Comparison of ENCODE assay signal across 24 mouse cellular contexts in genomic region chr6:127288946-127289345, GRCm38 (mm10).
DNase-seq lines count a peak whose midpoint lies in the region; ATAC-seq and TF ChIP-seq lines count a peak whose summit lies in the region.
"Had no signal": no experiment of that assay in that cellular context is flagged by ENCODE, and none has a peak within 500 bp of the region (broad histone marks: within the 10 kb centered on the region; RNA-seq: fewer than 3 reads in every experiment).

No protein-coding gene starts in this region.

- no peak overlapping the region for H3K4me3 ChIP-seq in CH12.LX (replicated peaks in 1 of 3; ENCODE audit: low read depth in 2 of 3, low read length in 2 of 3, poor library complexity in 1 of 3)
- H3K4me3 ChIP-seq: embryonic facial prominence, embryonic 13.5 days; forebrain, embryonic 12.5 days; heart, adult 2 months; heart, embryonic 15.5 days; hindbrain, embryonic 12.5 days had no signal

- in situ Hi-C loops in CH12.LX (cut with MboI; ENCODE audit: low pct_ligation_motif_present, low pct_unique_long_range_greater_than_20kb, low sequenced_read_pairs): no loop called here

- no peak for TF ChIP-seq RAD21 in CH12.LX (IDR thresholded peaks at IDR 0.05; ENCODE audit: low read depth, low read length)

- peaks cover 5% of the 10 kb centered on the region for H3K27me3 ChIP-seq in CH12.LX (replicated peaks)
- H3K27me3 ChIP-seq: embryonic facial prominence, embryonic 13.5 days; forebrain, embryonic 12.5 days; hindbrain, embryonic 12.5 days had no signal

- H3K4me2 ChIP-seq in CH12.LX (ENCODE audit: insufficient read depth, low read depth, poor library complexity, severe bottlenecking): no peak overlapping the region
- H3K4me2 ChIP-seq: embryonic facial prominence, embryonic 13.5 days; forebrain, embryonic 12.5 days; heart, embryonic 11.5 days; heart, embryonic 15.5 days; hindbrain, embryonic 12.5 days had no signal

- H3K27ac ChIP-seq in CH12.LX (ENCODE audit: insufficient read depth, low read depth): no peak overlapping the region
- H3K27ac ChIP-seq: embryonic facial prominence, embryonic 13.5 days; forebrain, embryonic 12.5 days; heart, adult 2 months; heart, embryonic 15.5 days; hindbrain, embryonic 12.5 days had no signal

- ATAC-seq in hematopoietic stem cell, adult 5-6 weeks (replicated peaks in 1 of 2; ENCODE audit: insufficient read depth in 1 of 2, low FRiP score in 2 of 2, low TSS enrichment in 1 of 2, low read depth in 1 of 2, poor library complexity in 2 of 2, severe bottlenecking in 2 of 2): peak; percentile 78 to 96
- ATAC-seq in megakaryocyte progenitor cell, adult 5-6 weeks (replicated peaks; ENCODE audit: poor library complexity): peak; percentile 87
- ATAC-seq: forebrain, embryonic 16.5 days; hindbrain, embryonic 16.5 days; inflammation-experienced regulatory T-cells, adult 6 months; Patski had no signal

- no peak for TF ChIP-seq EP300 in CH12.LX (IDR thresholded peaks at IDR 0.05; ENCODE audit: low read length)

- peaks cover 16 to 25% of the 10 kb centered on the region in 2 experiments for H3K4me1 ChIP-seq in CH12.LX (ENCODE audit: control insufficient read depth in 1 of 2, insufficient read depth in 2 of 2)
- H3K4me1 ChIP-seq: forebrain, embryonic 12.5 days; heart, embryonic 15.5 days; hindbrain, embryonic 12.5 days had no signal

- H3K79me2 ChIP-seq in CH12.LX (replicated peaks; ENCODE audit: control insufficient read depth, extremely low read depth, insufficient read depth, poor library complexity, severe bottlenecking): no peaks in the 10 kb centered on the region

- TF ChIP-seq CTCF in CH12.LX (conservative IDR thresholded peaks at IDR 0.05 in 1 of 2, IDR thresholded peaks at IDR 0.05 in 1 of 2; ENCODE audit: low read depth in 2 of 2, low read length in 2 of 2): no peak

- no peak for DNase-seq in CH12.LX (ENCODE audit: extremely low read depth)
- no peak for DNase-seq in thymus, postnatal 25 days
- DNase-seq in thymus, postnatal 0 days (ENCODE audit: low spot score): no peak
- DNase-seq in right cerebral cortex, adult 2 months (ENCODE audit: low spot score in 2 of 2): no peak
- no peak for DNase-seq in adrenal gland, postnatal 4 days (ENCODE audit: low spot score in 2 of 2)
- DNase-seq: adrenal gland, adult 2 months; adrenal gland, postnatal 36 days; cerebellum, adult 11-12 months; cerebellum, adult 9-10 months; cerebellum, postnatal 25 days; gastrocnemius, postnatal 10 days; heart, adult 2 months; heart, postnatal 36 days had no signal

- no peaks in the 10 kb centered on the region for H3K36me3 ChIP-seq in CH12.LX (replicated peaks in 1 of 2; ENCODE audit: control insufficient read depth in 1 of 2, insufficient read depth in 1 of 2, low read length in 1 of 2)
- H3K36me3 ChIP-seq: embryonic facial prominence, embryonic 13.5 days; forebrain, embryonic 12.5 days; heart, embryonic 15.5 days; hindbrain, embryonic 12.5 days had no signal

- H3K9ac ChIP-seq in CH12.LX (ENCODE audit: insufficient read depth, low read depth): no peak overlapping the region
- H3K9ac ChIP-seq: embryonic facial prominence, embryonic 13.5 days; forebrain, embryonic 12.5 days; heart, embryonic 15.5 days; hindbrain, embryonic 12.5 days had no signal

- dilution Hi-C loops in CH12.LX (cut with MboI; ENCODE audit: extremely low pct_ligation_motif_present, extremely low pct_unique_long_range_greater_than_20kb, low sequenced_read_pairs): no loop called here

- no peaks in the 10 kb centered on the region for H3K9me3 ChIP-seq in CH12.LX (replicated peaks; ENCODE audit: low read length)
- H3K9me3 ChIP-seq: embryonic facial prominence, embryonic 13.5 days; forebrain, embryonic 12.5 days; heart, embryonic 15.5 days; hindbrain, embryonic 12.5 days had no signal

- TF ChIP-seq POLR2A in CH12.LX (IDR thresholded peaks at IDR 0.05; ENCODE audit: low read depth, low read length): no peak

TF ChIP-seq in CH12.LX, 34 proteins besides CTCF, POLR2A, EP300 and RAD21:
- TF ChIP-seq SIN3A (IDR thresholded peaks at IDR 0.05; ENCODE audit: low read length) (peak; percentile 29; the same call in 1 of the 2 replicates), BHLHE40 (IDR thresholded peaks at IDR 0.05; ENCODE audit: low read depth, low read length) (no peak)
